Mouse (Mus musculus): ENCODE measurements around the gene Tada2b. TPM values are rescaled to one million over a fixed set of nuclear protein-coding genes. Genes with fewer than 3 reads are reported as not detected.

Gene Tada2b
- polyA plus RNA-seq, 1 experiment from 2014 or later, result 3.6 TPM

- Histone ChIP-seq H3K4me3 (ENCODE audit: low read depth, low read length) (no peak overlapping the region), H3K4me2 (replicated peaks; ENCODE audit: low read depth, low read length) (no peak overlapping the region), H3K4me1 (ENCODE audit: control insufficient read depth, insufficient read depth, low read length) (no peaks in the 10 kb centered on the region), H3K27ac (ENCODE audit: low read length) (no peak overlapping the region), H3K9me3 (ENCODE audit: control insufficient read depth, low read depth, low read length) (no peaks in the 10 kb centered on the region), H3K36me3 (ENCODE audit: control insufficient read depth, insufficient read depth, low read length) (no peaks in the 10 kb centered on the region), H3K9ac (replicated peaks; ENCODE audit: low read depth, low read length) (no peak overlapping the region), H3K27me3 (ENCODE audit: control insufficient read depth, insufficient read depth, low read length) (no peaks in the 10 kb centered on the region)
- no peak for ATAC-seq (ENCODE audit: insufficient number of reproducible peaks, insufficient read depth, low FRiP score, low read depth)
- 32% methylated on average over 9 of the region's 9 CpGs for WGBS
Observed at GRCm38 (mm10) chr5:36446166-36446890, 37.8 kb downstream of the Tada2b start.

- no peak overlapping the region for H3K27ac ChIP-seq (ENCODE audit: low read length)
- H3K27me3 ChIP-seq (ENCODE audit: control insufficient read depth, insufficient read depth, low read length), result no peaks in the 10 kb centered on the region
- H3K9ac ChIP-seq (replicated peaks; ENCODE audit: low read depth, low read length), result no peak overlapping the region
- no peak overlapping the region for H3K4me2 ChIP-seq (replicated peaks; ENCODE audit: low read depth, low read length)
- no peak for ATAC-seq (ENCODE audit: insufficient number of reproducible peaks, insufficient read depth, low FRiP score, low read depth)
- WGBS, result 26% methylated on average over 8 of the region's 8 CpGs
- no peak overlapping the region for H3K4me3 ChIP-seq (ENCODE audit: low read depth, low read length)
- H3K36me3 ChIP-seq (ENCODE audit: control insufficient read depth, insufficient read depth, low read length), result no peaks in the 10 kb centered on the region
- H3K9me3 ChIP-seq (ENCODE audit: control insufficient read depth, low read depth, low read length), result no peaks in the 10 kb centered on the region
- no peaks in the 10 kb centered on the region for H3K4me1 ChIP-seq (ENCODE audit: control insufficient read depth, insufficient read depth, low read length)
Observed at GRCm38 (mm10) chr5:36445028-36445427, 39.1 kb downstream of the Tada2b start.

- no peaks in the 10 kb centered on the region for H3K27me3 ChIP-seq (ENCODE audit: control insufficient read depth, insufficient read depth, low read length)
- no peaks in the 10 kb centered on the region for H3K4me1 ChIP-seq (ENCODE audit: control insufficient read depth, insufficient read depth, low read length)
- no peak for ATAC-seq (ENCODE audit: insufficient number of reproducible peaks, insufficient read depth, low FRiP score, low read depth)
- no peaks in the 10 kb centered on the region for H3K36me3 ChIP-seq (ENCODE audit: control insufficient read depth, insufficient read depth, low read length)
- 59% methylated on average over 4 of the region's 4 CpGs for WGBS
- H3K4me2 ChIP-seq (replicated peaks; ENCODE audit: low read depth, low read length), result no peak overlapping the region
- no peak overlapping the region for H3K4me3 ChIP-seq (ENCODE audit: low read depth, low read length)
- H3K9me3 ChIP-seq (ENCODE audit: control insufficient read depth, low read depth, low read length), result no peaks in the 10 kb centered on the region
- no peak overlapping the region for H3K9ac ChIP-seq (replicated peaks; ENCODE audit: low read depth, low read length)
- no peak overlapping the region for H3K27ac ChIP-seq (ENCODE audit: low read length)
Observed at GRCm38 (mm10) chr5:36444611-36445010, 39.5 kb downstream of the Tada2b start.

- H3K9ac ChIP-seq (replicated peaks; ENCODE audit: low read depth, low read length), result no peak overlapping the region
- WGBS, result 60% methylated on average over 3 of the region's 3 CpGs
- no peaks in the 10 kb centered on the region for H3K9me3 ChIP-seq (ENCODE audit: control insufficient read depth, low read depth, low read length)
- H3K4me3 ChIP-seq (ENCODE audit: low read depth, low read length), result no peak overlapping the region
- H3K4me1 ChIP-seq (ENCODE audit: control insufficient read depth, insufficient read depth, low read length), result no peaks in the 10 kb centered on the region
- H3K36me3 ChIP-seq (ENCODE audit: control insufficient read depth, insufficient read depth, low read length), result no peaks in the 10 kb centered on the region
- no peak for ATAC-seq (ENCODE audit: insufficient number of reproducible peaks, insufficient read depth, low FRiP score, low read depth)
- no peak overlapping the region for H3K4me2 ChIP-seq (replicated peaks; ENCODE audit: low read depth, low read length)
- H3K27ac ChIP-seq (ENCODE audit: low read length), result no peak overlapping the region
- no peaks in the 10 kb centered on the region for H3K27me3 ChIP-seq (ENCODE audit: control insufficient read depth, insufficient read depth, low read length)
Observed at GRCm38 (mm10) chr5:36440741-36441140, 43.3 kb downstream of the Tada2b start.

GRCm38 (mm10) chr5:36436858-36437257 is 47.2 kb downstream of the Tada2b start:
- H3K27ac ChIP-seq (ENCODE audit: low read length), result no peak overlapping the region
- no peak for ATAC-seq (ENCODE audit: insufficient number of reproducible peaks, insufficient read depth, low FRiP score, low read depth)
- WGBS, result 75% methylated on average over 4 of the region's 4 CpGs

GRCm38 (mm10) chr5:36434398-36434967 is 49.6 kb downstream of the Tada2b start:
- H3K4me2 ChIP-seq (replicated peaks; ENCODE audit: low read depth, low read length), result no peak overlapping the region
- H3K9me3 ChIP-seq (ENCODE audit: control insufficient read depth, low read depth, low read length), result no peaks in the 10 kb centered on the region
- no peak for ATAC-seq (ENCODE audit: insufficient number of reproducible peaks, insufficient read depth, low FRiP score, low read depth)
- H3K27me3 ChIP-seq (ENCODE audit: control insufficient read depth, insufficient read depth, low read length), result no peaks in the 10 kb centered on the region
- H3K9ac ChIP-seq (replicated peaks; ENCODE audit: low read depth, low read length), result no peak overlapping the region
- no peaks in the 10 kb centered on the region for H3K4me1 ChIP-seq (ENCODE audit: control insufficient read depth, insufficient read depth, low read length)
- no peaks in the 10 kb centered on the region for H3K36me3 ChIP-seq (ENCODE audit: control insufficient read depth, insufficient read depth, low read length)
- H3K4me3 ChIP-seq (ENCODE audit: low read depth, low read length), result no peak overlapping the region
- 71% methylated on average over 9 of the region's 9 CpGs for WGBS
- no peak overlapping the region for H3K27ac ChIP-seq (ENCODE audit: low read length)

More at GRCm38 (mm10) chr5:36436858-36437257, 47.2 kb downstream of the Tada2b start:
- no peak overlapping the region for H3K4me3 ChIP-seq (ENCODE audit: low read depth, low read length)
- H3K9me3 ChIP-seq (ENCODE audit: control insufficient read depth, low read depth, low read length), result no peaks in the 10 kb centered on the region
- no peak overlapping the region for H3K4me2 ChIP-seq (replicated peaks; ENCODE audit: low read depth, low read length)
- H3K27me3 ChIP-seq (ENCODE audit: control insufficient read depth, insufficient read depth, low read length), result no peaks in the 10 kb centered on the region
- no peaks in the 10 kb centered on the region for H3K4me1 ChIP-seq (ENCODE audit: control insufficient read depth, insufficient read depth, low read length)
- H3K36me3 ChIP-seq (ENCODE audit: control insufficient read depth, insufficient read depth, low read length), result no peaks in the 10 kb centered on the region
- no peak overlapping the region for H3K9ac ChIP-seq (replicated peaks; ENCODE audit: low read depth, low read length)

GRCm38 (mm10) chr5:36431711-36432110 is 52.4 kb downstream of the Tada2b start:
- no peak for ATAC-seq (ENCODE audit: insufficient number of reproducible peaks, insufficient read depth, low FRiP score, low read depth)
- 34% methylated on average over 2 of the region's 2 CpGs for WGBS
- Histone ChIP-seq H3K9ac (replicated peaks; ENCODE audit: low read depth, low read length) (no peak overlapping the region), H3K27ac (ENCODE audit: low read length) (no peak overlapping the region), H3K27me3 (ENCODE audit: control insufficient read depth, insufficient read depth, low read length) (no peaks in the 10 kb centered on the region), H3K9me3 (ENCODE audit: control insufficient read depth, low read depth, low read length) (no peaks in the 10 kb centered on the region), H3K4me3 (ENCODE audit: low read depth, low read length) (no peak overlapping the region), H3K4me2 (replicated peaks; ENCODE audit: low read depth, low read length) (no peak overlapping the region), H3K4me1 (ENCODE audit: control insufficient read depth, insufficient read depth, low read length) (peaks cover 3% of the 10 kb centered on the region; the same call in 1 of the 2 replicates), H3K36me3 (ENCODE audit: control insufficient read depth, insufficient read depth, low read length) (no peaks in the 10 kb centered on the region)

GRCm38 (mm10) chr5:36429551-36429950 is 54.5 kb downstream of the Tada2b start:
- Histone ChIP-seq H3K27me3 (ENCODE audit: control insufficient read depth, insufficient read depth, low read length) (no peaks in the 10 kb centered on the region), H3K4me3 (ENCODE audit: low read depth, low read length) (no peak overlapping the region), H3K4me2 (replicated peaks; ENCODE audit: low read depth, low read length) (no peak overlapping the region), H3K4me1 (ENCODE audit: control insufficient read depth, insufficient read depth, low read length) (peaks cover 3% of the 10 kb centered on the region; the same call in 1 of the 2 replicates), H3K9me3 (ENCODE audit: control insufficient read depth, low read depth, low read length) (no peaks in the 10 kb centered on the region), H3K27ac (ENCODE audit: low read length) (no peak overlapping the region), H3K36me3 (ENCODE audit: control insufficient read depth, insufficient read depth, low read length) (no peaks in the 10 kb centered on the region), H3K9ac (replicated peaks; ENCODE audit: low read depth, low read length) (no peak overlapping the region)
- 87% methylated on average over 3 of the region's 3 CpGs for WGBS
- ATAC-seq (ENCODE audit: insufficient number of reproducible peaks, insufficient read depth, low FRiP score, low read depth), result no peak

Data from stomach, embryonic 14.5 days (tissue).